Mouse (Mus musculus): ENCODE measurements at regions not wholly inside any gene's neighbourhood (a gene's known extent, or its start where the extent isn't known, plus 50 kb on each side); places are given as distances from the start of the nearest gene placed in this dataset.

DNA sequence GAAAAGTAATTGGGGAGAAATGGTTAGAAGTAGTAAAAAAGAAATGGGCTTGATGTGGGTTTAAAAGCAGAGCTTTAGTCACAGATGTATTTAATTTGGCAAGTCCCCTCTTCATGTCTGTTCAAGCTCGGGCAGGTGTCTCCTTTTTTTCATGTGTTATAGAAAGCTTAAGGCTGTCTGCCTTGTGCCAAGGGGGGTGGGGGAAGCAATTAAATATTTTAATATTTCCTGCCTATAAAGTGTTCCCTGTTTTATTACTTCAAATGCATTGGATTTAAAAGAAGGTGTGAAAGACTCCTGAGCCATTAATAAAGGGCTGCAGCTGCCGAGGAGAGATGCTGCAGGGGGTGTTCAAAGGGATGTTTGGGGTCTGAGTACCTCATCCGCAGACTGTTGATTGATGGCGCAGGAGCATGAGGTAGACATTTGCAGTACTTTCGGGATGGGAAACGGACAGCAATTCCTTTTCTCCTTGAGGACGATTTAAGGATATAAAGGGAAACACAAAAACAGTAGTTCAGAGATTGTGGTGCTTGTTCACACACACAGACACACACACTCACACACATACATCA, 127.7 kb downstream of the Dusp6 start:
- TF ChIP-seq POLR2A (IDR thresholded peaks at IDR 0.05; ENCODE audit: control insufficient read depth, low read depth, low read length) (no peak), CTCF (IDR thresholded peaks at IDR 0.05; ENCODE audit: control insufficient read depth, insufficient read depth, insufficient replicate concordance, low read depth, low read length) (no peak)
